Mouse (Mus musculus): ENCODE measurements at regions not wholly inside any gene's neighbourhood (a gene's known extent, or its start where the extent isn't known, plus 50 kb on each side); places are given as distances from the start of the nearest gene placed in this dataset.

GRCm38 (mm10) chr3:76014766-76015165 lies 58.0 kb upstream of the Golim4 start:
- DNase-seq (ENCODE audit: low read depth): no peak

- peak; percentile 72 for DNase-seq (ENCODE audit: low read depth)
Observed at GRCm38 (mm10) chr3:76008564-76009183, 51.9 kb upstream of the Golim4 start.
